Mouse (Mus musculus): Measurements from ENCODE around the gene Rexo1. TPM values are rescaled to one million over a fixed set of nuclear protein-coding genes. Genes with fewer than 3 reads are reported as not detected.

Gene Rexo1
- total RNA-seq, 1 experiment from 2014 or later = 40.9 TPM

GRCm38 (mm10) chr10:80553997-80554396 lies 7.4 kb downstream of the Rexo1 start:
- no peak for DNase-seq

- no peak for DNase-seq
Observed at GRCm38 (mm10) chr10:80553575-80553974, 7.8 kb downstream of the Rexo1 start.

GRCm38 (mm10) chr10:80552364-80552763 lies 9.0 kb downstream of the Rexo1 start:
- no peak for DNase-seq

GRCm38 (mm10) chr10:80549279-80549678 lies 12.1 kb downstream of the Rexo1 start:
- peak; percentile 57 for DNase-seq

- DNase-seq = peak; percentile 95
Observed at GRCm38 (mm10) chr10:80548428-80549006, 12.8 kb downstream of the Rexo1 start.

- peak; percentile 50 for DNase-seq
Observed at GRCm38 (mm10) chr10:80547539-80547938, 13.8 kb downstream of the Rexo1 start.

GRCm38 (mm10) chr10:80546945-80547344 lies 14.4 kb downstream of the Rexo1 start:
- DNase-seq = peak; percentile 18

- DNase-seq = peak; percentile 49
Observed at GRCm38 (mm10) chr10:80545590-80545989, 15.8 kb downstream of the Rexo1 start.

GRCm38 (mm10) chr10:80543873-80544272 lies 17.5 kb downstream of the Rexo1 start:
- no peak for DNase-seq

GRCm38 (mm10) chr10:80539493-80539892 lies 21.9 kb downstream of the Rexo1 start:
- DNase-seq = peak; percentile 63

GRCm38 (mm10) chr10:80538710-80539394 lies 22.5 kb downstream of the Rexo1 start, which contains the start of gene Atp8b3:
Atp8b3 (minus strand) TSS chr10:80539124.
- peak; percentile 97 for DNase-seq

- peak; percentile 72 for DNase-seq
Observed at GRCm38 (mm10) chr10:80538180-80538579, 23.2 kb downstream of the Rexo1 start.

- no peak for DNase-seq
Observed at GRCm38 (mm10) chr10:80535711-80536110, 25.6 kb downstream of the Rexo1 start.

GRCm38 (mm10) chr10:80535071-80535470 lies 26.3 kb downstream of the Rexo1 start:
- no peak for DNase-seq

GRCm38 (mm10) chr10:80533704-80534103 lies 27.7 kb downstream of the Rexo1 start:
- DNase-seq = peak; percentile 77

GRCm38 (mm10) chr10:80532783-80533182 lies 28.6 kb downstream of the Rexo1 start:
- DNase-seq = no peak

- DNase-seq = no peak
Observed at GRCm38 (mm10) chr10:80526172-80526571, 35.2 kb downstream of the Rexo1 start.

- DNase-seq = no peak
Observed at GRCm38 (mm10) chr10:80523299-80523698, 38.1 kb downstream of the Rexo1 start.

- no peak for DNase-seq
Observed at GRCm38 (mm10) chr10:80519287-80519686, 42.1 kb downstream of the Rexo1 start.

- peak; percentile 35 for DNase-seq
Observed at GRCm38 (mm10) chr10:80513739-80514138, 47.6 kb downstream of the Rexo1 start.

GRCm38 (mm10) chr10:80510273-80510660 lies 51.1 kb downstream of the Rexo1 start:
- no peak for DNase-seq

GRCm38 (mm10) chr10:80509412-80510272 lies 51.7 kb downstream of the Rexo1 start:
- DNase-seq = peak; percentile 89

- DNase-seq = peak; percentile 81
Observed at GRCm38 (mm10) chr10:80506222-80506621, 55.1 kb downstream of the Rexo1 start.
